Mouse (Mus musculus) adrenal gland, adult 18-20 months (tissue): Measurements from ENCODE around the gene Prdm5. TPM values are rescaled to one million over a fixed set of nuclear protein-coding genes. Genes with fewer than 3 reads are reported as not detected.

Experiments used
- DNase-seq, 2 experiments: peaks; one replicate each; pipeline ENCODE4 v3.0.0; 2021 to 2022; ENCODE audit warnings: low spot score in 2 of 2
- total RNA-seq, 2 experiments: library from RNA; stranded (reverse); gene quantifications; 1 replicate in 1 of 2; 2 replicates in 1 of 2; pipeline ENCODE4 v1.2.3; 2021

Prdm5 gene
- total RNA-seq, 2 experiments from 2014 or later: 10.9 to 13.8 TPM

DNA sequence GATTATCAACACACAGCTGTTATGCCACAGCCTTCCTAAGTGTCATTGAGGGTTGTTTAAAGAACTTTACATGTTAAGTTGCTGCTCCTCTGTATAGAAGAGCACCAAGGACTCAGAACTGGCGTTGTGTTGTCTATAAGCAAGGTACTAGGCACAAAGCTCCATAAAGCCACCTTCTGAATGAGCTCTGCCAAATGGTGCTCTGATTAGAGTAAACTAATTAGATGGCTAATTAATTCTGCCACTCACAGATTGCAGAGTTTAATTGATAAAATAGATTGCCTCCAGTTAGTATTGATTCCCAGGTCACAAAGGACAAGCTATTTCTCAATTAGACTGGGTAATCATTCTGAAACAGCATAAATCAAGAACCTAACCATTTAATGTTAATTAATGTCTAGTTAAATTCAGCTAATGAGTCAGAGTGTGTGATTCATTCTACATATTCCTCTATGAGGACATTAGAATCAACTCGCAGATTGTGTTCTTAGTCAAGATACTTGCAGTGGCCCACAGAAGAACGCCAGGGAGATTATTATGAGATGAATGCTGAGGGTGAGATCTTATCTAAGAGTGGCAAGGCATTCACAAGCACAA, 147.0 kb downstream of the Prdm5 start:
- no peak for DNase-seq

DNA sequence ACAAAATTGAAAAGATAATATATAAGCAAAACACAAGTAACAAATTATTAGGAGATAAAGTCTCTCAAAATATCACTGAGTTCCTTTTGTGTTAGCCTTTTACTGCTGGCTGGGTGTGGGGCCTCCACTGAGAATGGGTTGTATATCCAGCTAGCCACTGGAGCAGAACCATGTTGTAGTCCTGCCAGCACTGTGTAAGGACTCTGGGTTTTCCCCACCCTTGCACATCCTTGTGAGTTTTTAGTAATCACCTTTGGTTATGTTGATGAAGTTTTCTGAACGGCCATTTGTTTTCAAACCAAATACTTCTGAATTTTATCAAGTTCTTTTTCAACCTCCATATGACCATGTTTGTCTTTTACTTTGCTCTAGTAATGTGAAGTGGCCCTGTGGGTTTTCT, 151.7 kb downstream of the Prdm5 start:
- DNase-seq: no peak

DNA sequence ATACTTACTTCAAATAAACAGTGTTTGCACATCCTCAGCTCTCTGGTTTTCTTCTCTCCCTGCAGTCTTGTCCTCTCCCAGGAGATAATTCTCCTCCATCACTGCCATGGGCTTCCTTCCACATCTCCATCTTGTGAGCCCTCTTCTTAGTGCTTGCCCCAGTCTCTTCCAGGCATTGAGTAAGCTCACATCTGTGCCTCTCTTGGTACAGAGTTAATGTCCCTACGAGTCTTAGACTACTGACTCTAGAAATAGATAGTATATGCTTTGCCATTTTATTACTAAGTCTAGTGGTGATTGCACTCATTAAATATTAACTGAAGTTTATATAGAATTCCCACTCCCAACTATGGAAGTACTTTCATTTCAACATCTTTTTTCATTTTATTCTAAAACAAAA, 154.0 kb downstream of the Prdm5 start:
- no peak for DNase-seq

DNA sequence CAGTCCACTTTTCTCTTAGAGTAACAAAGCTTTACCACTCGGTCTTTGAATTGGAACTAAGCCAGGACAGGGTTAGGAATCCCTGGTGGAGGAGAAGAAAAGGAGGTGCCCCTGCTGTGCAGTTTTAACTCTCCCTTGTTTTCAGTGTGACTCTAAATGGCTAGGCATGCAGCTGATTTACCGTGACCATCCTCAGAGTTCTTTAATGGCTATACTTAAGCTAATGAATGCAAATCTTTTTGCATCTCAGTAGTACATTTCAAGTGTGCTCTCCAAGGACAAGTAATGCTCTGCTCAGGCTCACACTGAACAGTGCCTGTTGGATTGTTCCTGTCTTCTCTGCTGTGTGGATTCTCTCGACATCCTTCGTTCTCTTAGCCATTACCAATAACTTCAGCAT, 154.4 kb downstream of the Prdm5 start:
- DNase-seq: no peak

GRCm38 (mm10) chr6:65935566-65936281, 156.9 kb downstream of the Prdm5 start:
- DNase-seq: no peak

DNA sequence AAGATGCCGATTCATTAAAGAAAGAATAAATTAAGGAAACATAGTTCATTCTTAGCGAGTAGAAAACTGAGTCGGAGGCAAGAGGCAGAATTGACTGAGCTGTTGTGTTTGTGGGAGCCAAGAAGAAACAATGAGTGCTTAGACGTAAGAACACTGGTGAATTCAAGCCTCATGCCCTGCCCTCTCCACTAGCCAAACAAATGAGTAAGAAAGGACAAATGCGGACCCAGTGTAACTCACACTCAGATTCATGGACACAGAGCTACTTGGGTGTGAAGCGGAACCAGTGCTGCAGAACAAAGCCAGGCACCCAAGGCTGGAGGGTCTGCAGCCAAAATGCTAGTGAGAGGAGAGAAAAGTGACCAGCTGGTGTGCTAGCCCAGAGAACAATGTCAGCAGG, 171.7 kb downstream of the Prdm5 start:
- no peak for DNase-seq

- DNase-seq: no peak
These were observed 173.5 kb downstream of the Prdm5 start, which contains the start of gene 4930544G11Rik for GRCm38 (mm10) chr6:65952309-65952708. 4930544G11Rik (plus strand) TSS chr6:65952609.

GRCm38 (mm10) chr6:65969386-65970111, 190.8 kb downstream of the Prdm5 start:
- peak in 1 of 2 experiments; percentile 5 for DNase-seq

- no peak for DNase-seq
These were observed 191.6 kb downstream of the Prdm5 start for GRCm38 (mm10) chr6:65970410-65970809.

Other genes with a start within 250 kb of the Prdm5 start
- under 1 TPM; 0.32 to 0.63 TPM for gene Ndnf, start 107.4 kb upstream of the Prdm5 start, total RNA-seq
- gene 4930544G11Rik, start 173.6 kb downstream of the Prdm5 start, total RNA-seq: not detected